Mouse (Mus musculus) hindbrain, postnatal 0 days (tissue): ENCODE data around the gene Atp1b3. TPM values are rescaled to one million over a fixed set of nuclear protein-coding genes. Genes with fewer than 3 reads are reported as not detected.

Experiments used
- ATAC-seq: fragments of 200-750 bp; cut with Nextera tagmentation; 2 replicates; pipeline ENCODE4 v1.8.0; 2017; ENCODE audit warnings: mild to moderate bottlenecking, moderate TSS enrichment, moderate library complexity
- DNase-seq: peaks from one replicate; pipeline ENCODE4 v3.0.0-alpha.2; 2015; ENCODE audit warnings: low spot score
- H3K27ac ChIP-seq: fragments of 300-500 bp; sonication (generic); 2 replicates; pipeline ENCODE4 v1.5.1; 2014; ENCODE audit warnings: mild to moderate bottlenecking
- H3K27me3 ChIP-seq: fragments of 300-500 bp; sonication (generic); 2 replicates; pipeline ENCODE4 v1.6.1; 2014; ENCODE audit warnings: low read length, mixed read lengths; ENCODE audit not compliant: insufficient read depth
- H3K36me3 ChIP-seq: fragments of 300-500 bp; sonication (generic); 2 replicates; pipeline ENCODE4 v1.6.1; 2014; ENCODE audit warnings: low read length, mixed read lengths; ENCODE audit not compliant: insufficient read depth
- H3K4me1 ChIP-seq: fragments of 300-500 bp; sonication (generic); 2 replicates; pipeline ENCODE4 v1.6.1; 2014; ENCODE audit warnings: antibody characterized with exemption, low read length, mixed read lengths; ENCODE audit not compliant: insufficient read depth
- H3K4me2 ChIP-seq: fragments of 300-500 bp; sonication (generic); 2 replicates; pipeline ENCODE4 v1.6.1; 2014; ENCODE audit warnings: low read depth, mild to moderate bottlenecking, low read length, moderate library complexity, mixed read lengths
- H3K4me3 ChIP-seq: fragments of 300-500 bp; sonication (generic); 2 replicates; pipeline ENCODE4 v1.5.1; 2014; ENCODE audit warnings: low read length
- H3K9ac ChIP-seq: fragments of 300-500 bp; sonication (generic); replicated peaks from 2 replicates; pipeline ENCODE4 v1.6.1; 2014; ENCODE audit warnings: mild to moderate bottlenecking, low read length, moderate library complexity, mixed read lengths
- H3K9me3 ChIP-seq: fragments of 300-500 bp; sonication (generic); 2 replicates; pipeline ENCODE4 v1.6.1; 2016; ENCODE audit warnings: low read length, mixed read lengths
- CTCF ChIP-seq: IDR thresholded peaks from 2 replicates; pipeline ENCODE4 v1.5.1; 2016; ENCODE audit warnings: antibody characterized with exemption, control low read depth, low read depth
- WGBS: fragments of 180-500 bp; shearing (Covaris S2); extraction: QIAGEN DNeasy Blood & Tissue Kit; methylation state at CpG from one replicate; pipeline ENCODE4 v1.1.7; 2014; 5-methylcytosine and 5-hydroxymethylcytosine counted together
- polyA plus RNA-seq: library from polyadenylated mRNA; unstranded; fragments of >200 nt; fragmentation: Nextera tagmentation; extraction: Ambion mirVana; gene quantifications from 2 replicates; pipeline ENCODE4 v1.2.1, GENCODE M21; 2015
- total RNA-seq: library from RNA; depleted of rRNA; stranded (reverse); fragments of >200 nt; gene quantifications from 2 replicates; pipeline ENCODE4 v1.2.3, GENCODE M21; 2014; rRNA removed

Gene Atp1b3
- total and polyA plus RNA-seq, 2 experiments from 2014 or later, result 74.0 to 221 TPM

DNA sequence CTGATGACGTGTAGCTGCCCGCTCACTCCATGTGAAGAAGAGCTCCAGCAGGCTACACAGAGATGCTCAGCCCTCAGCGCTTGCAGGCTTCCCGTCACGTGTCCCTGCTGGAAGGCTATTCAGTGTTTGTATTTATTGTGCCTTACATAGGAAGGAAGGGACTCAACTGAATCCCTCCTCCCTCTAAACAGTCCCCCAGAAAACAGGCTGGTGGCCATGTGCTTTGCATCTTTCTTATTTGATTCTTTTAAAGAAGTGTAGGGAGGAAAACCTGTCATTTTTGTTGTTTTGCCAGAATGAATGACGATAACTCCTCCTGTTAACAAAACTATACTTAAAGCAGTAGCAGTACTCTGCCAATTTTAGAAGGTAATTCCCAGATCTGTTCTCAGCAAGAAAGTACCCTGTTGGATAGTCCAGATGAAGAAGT lies 43.7 kb downstream of the Atp1b3 start:
- ATAC-seq, result no peak

GRCm38 (mm10) chr9:96319333-96319732 lies 44.9 kb downstream of the Atp1b3 start:
- ATAC-seq, result no peak
- H3K9ac ChIP-seq, result no peak overlapping the region
- no peaks in the 10 kb centered on the region for H3K27me3 ChIP-seq
- no peak overlapping the region for H3K4me3 ChIP-seq
- 95% methylated on average over 5 of the region's 5 CpGs for WGBS
- H3K27ac ChIP-seq, result no peak overlapping the region
- peaks cover 7% of the 10 kb centered on the region; the same call in 1 of the 2 replicates for H3K36me3 ChIP-seq
- H3K4me2 ChIP-seq, result no peak overlapping the region
- no peak for DNase-seq
- no peak for TF ChIP-seq CTCF
- no peaks in the 10 kb centered on the region for H3K4me1 ChIP-seq
- no peaks in the 10 kb centered on the region for H3K9me3 ChIP-seq

More for the DNA sequence above, 43.7 kb downstream of the Atp1b3 start:
- TF ChIP-seq CTCF, result no peak
- Histone ChIP-seq H3K27ac (no peak overlapping the region), H3K27me3 (no peaks in the 10 kb centered on the region), H3K9me3 (no peaks in the 10 kb centered on the region), H3K4me3 (no peak overlapping the region), H3K4me2 (no peak overlapping the region), H3K36me3 (peaks cover 3% of the 10 kb centered on the region; the same call in 1 of the 2 replicates), H3K9ac (no peak overlapping the region), H3K4me1 (no peaks in the 10 kb centered on the region)
- no peak for DNase-seq
- WGBS, result 80% methylated on average over 6 of the region's 6 CpGs

- DNase-seq (no peak), ATAC-seq (no peak)
- Histone ChIP-seq H3K36me3 (peaks cover 3% of the 10 kb centered on the region; the same call in 1 of the 2 replicates), H3K27me3 (no peaks in the 10 kb centered on the region), H3K4me2 (no peak overlapping the region), H3K4me3 (no peak overlapping the region), H3K4me1 (no peaks in the 10 kb centered on the region), H3K27ac (no peak overlapping the region), H3K9ac (no peak overlapping the region), H3K9me3 (no peaks in the 10 kb centered on the region)
- WGBS, result 91% methylated on average over 3 of the region's 3 CpGs
- no peak for TF ChIP-seq CTCF
Observed at GRCm38 (mm10) chr9:96312074-96312473, 52.2 kb downstream of the Atp1b3 start.

GRCm38 (mm10) chr9:96308816-96309215 lies 55.4 kb downstream of the Atp1b3 start:
- Histone ChIP-seq H3K36me3 (no peaks in the 10 kb centered on the region), H3K27ac (no peak overlapping the region), H3K4me1 (no peaks in the 10 kb centered on the region), H3K9ac (no peak overlapping the region), H3K4me3 (no peak overlapping the region), H3K27me3 (no peaks in the 10 kb centered on the region), H3K9me3 (no peaks in the 10 kb centered on the region), H3K4me2 (no peak overlapping the region)
- no peak for TF ChIP-seq CTCF
- no peak for ATAC-seq
- DNase-seq, result no peak
- 51% methylated on average over 3 of the region's 3 CpGs for WGBS

- Histone ChIP-seq H3K4me3 (no peak overlapping the region), H3K27ac (no peak overlapping the region), H3K36me3 (peaks cover 23% of the 10 kb centered on the region), H3K27me3 (no peaks in the 10 kb centered on the region), H3K4me1 (no peaks in the 10 kb centered on the region), H3K4me2 (no peak overlapping the region), H3K9me3 (no peaks in the 10 kb centered on the region), H3K9ac (no peak overlapping the region)
- DNase-seq, result no peak
- ATAC-seq, result no peak
- WGBS, result 92% methylated on average over 3 of the region's 3 CpGs
- TF ChIP-seq CTCF, result no peak
Observed at GRCm38 (mm10) chr9:96299324-96300008, 64.8 kb downstream of the Atp1b3 start.

DNA sequence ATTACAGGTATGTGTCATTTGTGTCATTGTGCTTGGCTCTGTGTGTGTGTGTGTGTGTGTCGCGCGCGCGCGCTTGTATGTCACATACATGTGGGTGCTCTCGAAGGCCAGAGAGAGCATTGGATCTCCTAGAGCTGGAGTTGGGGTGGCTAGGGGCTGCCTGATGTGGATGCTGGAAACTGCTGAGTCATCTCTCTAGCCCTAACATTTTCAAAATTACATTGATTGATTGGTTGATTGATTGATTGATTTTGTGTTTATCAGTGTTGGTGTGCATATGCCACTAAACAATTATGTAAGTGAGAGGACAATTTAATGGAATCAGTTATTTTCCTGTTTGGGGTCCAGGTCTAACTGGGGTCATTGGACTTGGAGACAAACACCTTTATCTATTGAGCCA lies 72.1 kb downstream of the Atp1b3 start:
- Histone ChIP-seq H3K27me3 (no peaks in the 10 kb centered on the region), H3K9me3 (no peaks in the 10 kb centered on the region), H3K4me3 (no peak overlapping the region), H3K4me2 (no peak overlapping the region), H3K27ac (no peak overlapping the region), H3K9ac (no peak overlapping the region), H3K36me3 (peaks cover 12% of the 10 kb centered on the region), H3K4me1 (no peaks in the 10 kb centered on the region)
- ATAC-seq (no peak), DNase-seq (no peak)
- over 99% methylated on average over 7 of the region's 7 CpGs for WGBS
- no peak for TF ChIP-seq CTCF

- H3K9ac ChIP-seq, result no peak overlapping the region
- no peak overlapping the region for H3K4me3 ChIP-seq
- no peak overlapping the region for H3K27ac ChIP-seq
- 21% methylated on average over 1 of the region's 1 CpGs for WGBS
- no peaks in the 10 kb centered on the region for H3K27me3 ChIP-seq
- DNase-seq (peak; percentile 71), ATAC-seq (no peak)
- no peaks in the 10 kb centered on the region for H3K36me3 ChIP-seq
- no peak overlapping the region for H3K4me2 ChIP-seq
- H3K9me3 ChIP-seq, result no peaks in the 10 kb centered on the region
- TF ChIP-seq CTCF, result peak; percentile 69
- H3K4me1 ChIP-seq, result no peaks in the 10 kb centered on the region
Observed at GRCm38 (mm10) chr9:96284916-96285315, 79.3 kb downstream of the Atp1b3 start.

Other genes starting within 250 kb of the Atp1b3 start
- gene Gk5, start 245.1 kb downstream of the Atp1b3 start, total RNA-seq, result 3.7 and 6.0 TPM in 2 replicates
- 2.1 and 2.7 TPM in 2 replicates for gene Gk5, start 245.1 kb downstream of the Atp1b3 start, polyA plus RNA-seq
- gene Tfdp2, start 168.2 kb downstream of the Atp1b3 start, total RNA-seq, result 15.6 and 32.1 TPM in 2 replicates
- 19.6 and 21.1 TPM in 2 replicates for gene Tfdp2, start 168.2 kb downstream of the Atp1b3 start, polyA plus RNA-seq
- 273 and 312 TPM in 2 replicates for gene Rnf7, start 114.2 kb upstream of the Atp1b3 start, total RNA-seq
- gene Rnf7, start 114.2 kb upstream of the Atp1b3 start, polyA plus RNA-seq, result 231 and 241 TPM in 2 replicates
- 0.47 TPM in 1 of 2 replicates, not detected in the other for gene Gm28729, start 160.8 kb upstream of the Atp1b3 start, total RNA-seq
- 0.25 and 0.26 TPM in 2 replicates for gene Gm28729, start 160.8 kb upstream of the Atp1b3 start, polyA plus RNA-seq